Mouse (Mus musculus): Measurements from ENCODE around the gene Prkn. TPM values are rescaled to one million over a fixed set of nuclear protein-coding genes. Genes with fewer than 3 reads are reported as not detected.
A peak's percentile ranks its signal among the peaks of the same experiment; 100 is the strongest.

Prkn gene
- polyA plus RNA-seq, 1 experiment from 2014 or later, result 2.1 TPM

GRCm38 (mm10) chr17:11931641-11932040 is 1091.5 kb downstream of the Prkn start:
- Histone ChIP-seq H3K27me3 (no peaks in the 10 kb centered on the region), H3K36me3 (no peaks in the 10 kb centered on the region), H3K9me3 (0 out of 2 replicates have a peak, but pooled peaks cover 5% of the 10 kb centered on the region), H3K4me1 (peaks cover 8% of the 10 kb centered on the region; the same call in 1 of the 2 replicates), H3K27ac (no peak overlapping the region), H3K4me3 (no peak overlapping the region), H3K9ac (no peak overlapping the region), H3K4me2 (replicated peaks) (no peak overlapping the region)
- 90% methylated on average over 4 of the region's 4 CpGs for WGBS
- no peak for ATAC-seq (ENCODE audit: low FRiP score, low read depth)

GRCm38 (mm10) chr17:11933737-11934136 is 1093.6 kb downstream of the Prkn start:
- H3K4me3 ChIP-seq, result no peak overlapping the region
- 65% methylated on average over 5 of the region's 5 CpGs for WGBS
- H3K9me3 ChIP-seq, result 0 out of 2 replicates have a peak, but pooled peaks cover 5% of the 10 kb centered on the region
- H3K27ac ChIP-seq, result no peak overlapping the region
- no peak overlapping the region for H3K4me2 ChIP-seq (replicated peaks)
- no peaks in the 10 kb centered on the region for H3K36me3 ChIP-seq
- no peaks in the 10 kb centered on the region for H3K4me1 ChIP-seq
- no peaks in the 10 kb centered on the region for H3K27me3 ChIP-seq
- no peak for ATAC-seq (ENCODE audit: low FRiP score, low read depth)
- H3K9ac ChIP-seq, result no peak overlapping the region

GRCm38 (mm10) chr17:11947436-11947835 is 1107.3 kb downstream of the Prkn start:
- no peaks in the 10 kb centered on the region for H3K4me1 ChIP-seq
- no peak for ATAC-seq (ENCODE audit: low FRiP score, low read depth)
- WGBS, result 90% methylated on average over 3 of the region's 3 CpGs
- H3K27ac ChIP-seq, result no peak overlapping the region
- H3K4me3 ChIP-seq, result no peak overlapping the region
- H3K4me2 ChIP-seq (replicated peaks), result no peak overlapping the region
- H3K9ac ChIP-seq, result no peak overlapping the region
- no peaks in the 10 kb centered on the region for H3K27me3 ChIP-seq
- H3K36me3 ChIP-seq, result no peaks in the 10 kb centered on the region
- peaks cover 4% of the 10 kb centered on the region; the same call in 1 of the 2 replicates for H3K9me3 ChIP-seq

GRCm38 (mm10) chr17:11949551-11950197 is 1109.5 kb downstream of the Prkn start:
- H3K4me2 ChIP-seq (replicated peaks), result no peak overlapping the region
- H3K4me3 ChIP-seq, result no peak overlapping the region
- H3K4me1 ChIP-seq, result no peaks in the 10 kb centered on the region
- H3K9ac ChIP-seq, result no peak overlapping the region
- 69% methylated on average over 10 of the region's 10 CpGs for WGBS
- 0 out of 2 replicates have a peak, but pooled peaks cover 4% of the 10 kb centered on the region for H3K9me3 ChIP-seq
- no peak for ATAC-seq (ENCODE audit: low FRiP score, low read depth)
- no peaks in the 10 kb centered on the region for H3K27me3 ChIP-seq
- no peak overlapping the region for H3K27ac ChIP-seq
- no peaks in the 10 kb centered on the region for H3K36me3 ChIP-seq

GRCm38 (mm10) chr17:11950198-11950594 is 1110.0 kb downstream of the Prkn start:
- 0 out of 2 replicates have a peak, but pooled peaks cover 4% of the 10 kb centered on the region for H3K9me3 ChIP-seq
- no peak overlapping the region for H3K4me3 ChIP-seq
- H3K4me1 ChIP-seq, result 0 out of 2 replicates have a peak, but pooled peaks cover 4% of the 10 kb centered on the region
- no peak for ATAC-seq (ENCODE audit: low FRiP score, low read depth)
- H3K36me3 ChIP-seq, result no peaks in the 10 kb centered on the region
- WGBS, result 66% methylated on average over 8 of the region's 8 CpGs
- no peak overlapping the region for H3K4me2 ChIP-seq (replicated peaks)
- H3K27ac ChIP-seq, result no peak overlapping the region
- no peak overlapping the region for H3K9ac ChIP-seq
- H3K27me3 ChIP-seq, result 0 out of 2 replicates have a peak, but pooled peaks cover 2% of the 10 kb centered on the region

- no peak overlapping the region for H3K4me3 ChIP-seq
- no peak overlapping the region for H3K4me2 ChIP-seq (replicated peaks)
- H3K4me1 ChIP-seq, result 0 out of 2 replicates have a peak, but pooled peaks cover 4% of the 10 kb centered on the region
- WGBS, result 70% methylated on average over 6 of the region's 6 CpGs
- H3K36me3 ChIP-seq, result no peaks in the 10 kb centered on the region
- 0 out of 2 replicates have a peak, but pooled peaks cover 2% of the 10 kb centered on the region for H3K27me3 ChIP-seq
- H3K9ac ChIP-seq, result no peak overlapping the region
- H3K9me3 ChIP-seq, result peaks cover 13% of the 10 kb centered on the region; the same call in 1 of the 2 replicates
- ATAC-seq (ENCODE audit: low FRiP score, low read depth), result no peak
- H3K27ac ChIP-seq, result no peak overlapping the region
Observed at GRCm38 (mm10) chr17:11955317-11955716, 1115.1 kb downstream of the Prkn start.

- no peaks in the 10 kb centered on the region for H3K27me3 ChIP-seq
- WGBS, result 88% methylated on average over 8 of the region's 8 CpGs
- H3K9ac ChIP-seq, result no peak overlapping the region
- no peak overlapping the region for H3K4me2 ChIP-seq (replicated peaks)
- H3K4me3 ChIP-seq, result no peak overlapping the region
- peaks cover 13% of the 10 kb centered on the region; the same call in 1 of the 2 replicates for H3K9me3 ChIP-seq
- peaks cover 6% of the 10 kb centered on the region for H3K4me1 ChIP-seq
- no peaks in the 10 kb centered on the region for H3K36me3 ChIP-seq
- H3K27ac ChIP-seq, result no peak overlapping the region
- no peak for ATAC-seq (ENCODE audit: low FRiP score, low read depth)
Observed at GRCm38 (mm10) chr17:11960492-11960891, 1120.3 kb downstream of the Prkn start.

GRCm38 (mm10) chr17:11962808-11963207 is 1122.6 kb downstream of the Prkn start:
- no peaks in the 10 kb centered on the region for H3K27me3 ChIP-seq
- peak overlapping the region; percentile 25; the same call in 1 of the 2 replicates for H3K4me2 ChIP-seq (replicated peaks)
- 32% methylated on average over 11 of the region's 11 CpGs for WGBS
- H3K27ac ChIP-seq, result no peak overlapping the region
- H3K4me3 ChIP-seq, result no peak overlapping the region
- H3K36me3 ChIP-seq, result no peaks in the 10 kb centered on the region
- peaks cover 6% of the 10 kb centered on the region for H3K4me1 ChIP-seq
- no peak for ATAC-seq (ENCODE audit: low FRiP score, low read depth)
- no peak overlapping the region for H3K9ac ChIP-seq
- peaks cover 19% of the 10 kb centered on the region; the same call in 1 of the 2 replicates for H3K9me3 ChIP-seq

GRCm38 (mm10) chr17:11970160-11970559 is 1130.0 kb downstream of the Prkn start:
- peaks cover 19% of the 10 kb centered on the region for H3K27me3 ChIP-seq
- H3K4me1 ChIP-seq, result peaks cover 11% of the 10 kb centered on the region; the same call in 1 of the 2 replicates
- no peak overlapping the region for H3K4me3 ChIP-seq
- no peak overlapping the region for H3K9ac ChIP-seq
- H3K27ac ChIP-seq, result no peak overlapping the region
- H3K36me3 ChIP-seq, result no peaks in the 10 kb centered on the region
- H3K4me2 ChIP-seq (replicated peaks), result no peak overlapping the region
- H3K9me3 ChIP-seq, result peaks cover 6% of the 10 kb centered on the region; the same call in 1 of the 2 replicates
- no peak for ATAC-seq (ENCODE audit: low FRiP score, low read depth)
- WGBS, result 78% methylated on average over 1 of the region's 1 CpGs

- Histone ChIP-seq H3K9me3 (0 out of 2 replicates have a peak, but pooled peaks cover 1% of the 10 kb centered on the region), H3K27me3 (peaks cover 40% of the 10 kb centered on the region), H3K4me2 (replicated peaks) (peak overlapping the region; percentile 50), H3K4me1 (peaks cover 11% of the 10 kb centered on the region; the same call in 1 of the 2 replicates), H3K36me3 (no peaks in the 10 kb centered on the region), H3K4me3 (no peak overlapping the region), H3K27ac (no peak overlapping the region), H3K9ac (no peak overlapping the region)
- no peak for ATAC-seq (ENCODE audit: low FRiP score, low read depth)
- 3% methylated on average over 9 of the region's 9 CpGs for WGBS
Observed at GRCm38 (mm10) chr17:11972550-11972949, 1132.4 kb downstream of the Prkn start.

GRCm38 (mm10) chr17:11972969-11973787 is 1133.0 kb downstream of the Prkn start:
- Histone ChIP-seq H3K9me3 (no peaks in the 10 kb centered on the region), H3K9ac (no peak overlapping the region), H3K4me2 (replicated peaks) (no peak overlapping the region; the same call in 1 of the 2 replicates), H3K27me3 (peaks cover 46% of the 10 kb centered on the region), H3K4me1 (peaks cover 15% of the 10 kb centered on the region; the same call in 1 of the 2 replicates), H3K36me3 (no peaks in the 10 kb centered on the region), H3K4me3 (no peak overlapping the region), H3K27ac (no peak overlapping the region)
- ATAC-seq (ENCODE audit: low FRiP score, low read depth), result no peak
- WGBS, result 45% methylated on average over 13 of the region's 13 CpGs

- peaks cover 24% of the 10 kb centered on the region; the same call in 1 of the 2 replicates for H3K4me1 ChIP-seq
- 25% methylated on average over 7 of the region's 7 CpGs for WGBS
Observed at GRCm38 (mm10) chr17:11975062-11975607, 1135.0 kb downstream of the Prkn start.

More at GRCm38 (mm10) chr17:11975062-11975607, 1135.0 kb downstream of the Prkn start:
- peaks cover 60% of the 10 kb centered on the region for H3K27me3 ChIP-seq
- ATAC-seq (ENCODE audit: low FRiP score, low read depth), result peak; percentile 42
- H3K27ac ChIP-seq, result no peak overlapping the region
- no peak overlapping the region for H3K4me3 ChIP-seq
- H3K9ac ChIP-seq, result no peak overlapping the region
- no peaks in the 10 kb centered on the region for H3K9me3 ChIP-seq
- H3K36me3 ChIP-seq, result no peaks in the 10 kb centered on the region
- no peak overlapping the region for H3K4me2 ChIP-seq (replicated peaks)
